In genomic region chr1:121430938-121431928, GRCm38 (mm10) we compare ENCODE assay signal across 8 mouse cellular contexts. TPM values are rescaled to one million over a fixed set of nuclear protein-coding genes. Genes with fewer than 3 reads are reported as not detected.
A peak's percentile ranks its signal among the peaks of the same experiment; 100 is the strongest.
DNase-seq lines count a peak whose midpoint lies in the region; ATAC-seq and TF ChIP-seq lines count a peak whose summit lies in the region.

Gene Ccdc93, plus strand, starts transcription at chr1:121431049.

- WGBS in forebrain, embryonic 12.5 days, result under 1% methylated on average over 47 of the region's 47 CpGs
- 1% methylated on average over 47 of the region's 47 CpGs for WGBS in heart, postnatal 0 days
- under 1% methylated on average over 47 of the region's 47 CpGs for WGBS in liver, embryonic 16.5 days (ENCODE audit: insufficient replicate concordance)
- 1% methylated on average over 44 of the region's 47 CpGs for WGBS in neural tube, embryonic 13.5 days

- no peak within 1 kb of the TSS for H3K27ac ChIP-seq in forebrain, embryonic 12.5 days
- H3K27ac ChIP-seq in heart, postnatal 0 days (ENCODE audit: low read depth), result peak within 1 kb of the TSS; percentile 71
- H3K27ac ChIP-seq in liver, embryonic 16.5 days (ENCODE audit: low read length), result peak within 1 kb of the TSS; percentile 66
- no peak within 1 kb of the TSS for H3K27ac ChIP-seq in neural tube, embryonic 13.5 days (replicated peaks)
- 0 out of 2 replicates have a peak within 1 kb of the TSS, but pooled peaks have one; percentile 44 for H3K27ac ChIP-seq in testis, adult 2 months (ENCODE audit: control insufficient read depth, insufficient read depth, low read depth, low read length)

- peak within 1 kb of the TSS; percentile 85 for H3K4me3 ChIP-seq in E14TG2a.4 (replicated peaks; ENCODE audit: low read length)
- H3K4me3 ChIP-seq in forebrain, embryonic 12.5 days (replicated peaks), result peak within 1 kb of the TSS; percentile 83
- peak within 1 kb of the TSS; percentile 94 for H3K4me3 ChIP-seq in heart, postnatal 0 days (ENCODE audit: low read depth, low read length)
- peak within 1 kb of the TSS; percentile 80 for H3K4me3 ChIP-seq in liver, embryonic 16.5 days (ENCODE audit: low read depth, low read length)
- peak within 1 kb of the TSS; percentile 89 for H3K4me3 ChIP-seq in neural tube, embryonic 13.5 days
- peak within 1 kb of the TSS; percentile 84 for H3K4me3 ChIP-seq in testis, adult 2 months (ENCODE audit: control insufficient read depth, low read depth, low read length)

- peaks cover 20% of the 10 kb centered on the region for H3K27me3 ChIP-seq in E14TG2a.4 (ENCODE audit: insufficient read depth, low read length)
- no peaks in the 10 kb centered on the region for H3K27me3 ChIP-seq in forebrain, embryonic 12.5 days
- H3K27me3 ChIP-seq in heart, postnatal 0 days (ENCODE audit: control insufficient read depth, insufficient read depth, low read length), result no peaks in the 10 kb centered on the region
- no peaks in the 10 kb centered on the region for H3K27me3 ChIP-seq in liver, embryonic 16.5 days (ENCODE audit: control insufficient read depth, insufficient read depth, low read depth, low read length)
- H3K27me3 ChIP-seq in neural tube, embryonic 13.5 days, result no peaks in the 10 kb centered on the region
- H3K27me3 ChIP-seq in testis, adult 2 months (ENCODE audit: control insufficient read depth, insufficient read depth, low read length), result no peaks in the 10 kb centered on the region

- peaks cover 6% of the 10 kb centered on the region; the same call in 1 of the 2 replicates for H3K36me3 ChIP-seq in E14TG2a.4 (ENCODE audit: insufficient read depth, low read length)
- H3K36me3 ChIP-seq in forebrain, embryonic 12.5 days (replicated peaks), result peaks cover 8% of the 10 kb centered on the region
- H3K36me3 ChIP-seq in heart, postnatal 0 days (replicated peaks; ENCODE audit: control insufficient read depth, insufficient read depth, low read length), result peaks cover 8% of the 10 kb centered on the region
- no peaks in the 10 kb centered on the region for H3K36me3 ChIP-seq in liver, embryonic 16.5 days (ENCODE audit: control insufficient read depth, insufficient read depth)
- peaks cover 11% of the 10 kb centered on the region for H3K36me3 ChIP-seq in neural tube, embryonic 13.5 days
- H3K36me3 ChIP-seq in testis, adult 2 months (ENCODE audit: control insufficient read depth, insufficient read depth, low read length), result no peaks in the 10 kb centered on the region

- peak within 1 kb of the TSS; percentile 97 for H3K4me2 ChIP-seq in forebrain, embryonic 12.5 days
- peak within 1 kb of the TSS; percentile 99 for H3K4me2 ChIP-seq in heart, postnatal 0 days (ENCODE audit: low read depth, low read length)
- peak within 1 kb of the TSS; percentile 78 for H3K4me2 ChIP-seq in liver, embryonic 16.5 days (ENCODE audit: low read depth, low read length)
- H3K4me2 ChIP-seq in neural tube, embryonic 13.5 days, result peak within 1 kb of the TSS; percentile 98

- no peak for TF ChIP-seq CTCF in E14TG2a.4 (conservative IDR thresholded peaks at IDR 0.05; ENCODE audit: low read length)
- TF ChIP-seq CTCF in heart, postnatal 0 days (IDR thresholded peaks at IDR 0.05; ENCODE audit: low read depth), result no peak
- TF ChIP-seq CTCF in testis, adult 2 months (IDR thresholded peaks at IDR 0.05; ENCODE audit: control insufficient read depth, insufficient read depth, insufficient replicate concordance, low read depth, low read length), result no peak

- TF ChIP-seq POLR2A in testis, adult 2 months (IDR thresholded peaks at IDR 0.05; ENCODE audit: control insufficient read depth, low read depth, low read length), result peak; percentile 90

- peak; percentile 95 for DNase-seq in c-Kit-positive CD71-positive TER-119-positive erythroid progenitor cells, embryonic 14.5 days (ENCODE audit: low spot score)
- peak; percentile 97 for DNase-seq in heart, postnatal 0 days (ENCODE audit: low spot score)
- DNase-seq in kidney, postnatal 4 days, result peak; percentile 99 to 100

- ATAC-seq in forebrain, embryonic 12.5 days (ENCODE audit: low FRiP score), result peak; percentile 95
- peak; percentile 94 for ATAC-seq in heart, postnatal 0 days (ENCODE audit: insufficient read depth, low read depth)
- peak; percentile 92 for ATAC-seq in liver, embryonic 16.5 days (ENCODE audit: low read depth)
- ATAC-seq in neural tube, embryonic 13.5 days (ENCODE audit: low read depth), result peak; percentile 93

- no peaks in the 10 kb centered on the region for H3K9me3 ChIP-seq in E14TG2a.4 (ENCODE audit: low read length)
- H3K9me3 ChIP-seq in forebrain, embryonic 12.5 days, result no peaks in the 10 kb centered on the region
- no peaks in the 10 kb centered on the region for H3K9me3 ChIP-seq in heart, postnatal 0 days (replicated peaks; ENCODE audit: control insufficient read depth, low read length)
- H3K9me3 ChIP-seq in liver, embryonic 16.5 days (replicated peaks; ENCODE audit: control insufficient read depth, low read length), result no peaks in the 10 kb centered on the region
- H3K9me3 ChIP-seq in neural tube, embryonic 13.5 days, result no peaks in the 10 kb centered on the region

- TF ChIP-seq EP300 in heart, postnatal 0 days (IDR thresholded peaks at IDR 0.05; ENCODE audit: low read depth), result no peak

- peaks cover 12% of the 10 kb centered on the region for H3K4me1 ChIP-seq in E14TG2a.4 (replicated peaks; ENCODE audit: low read depth, low read length)
- H3K4me1 ChIP-seq in forebrain, embryonic 12.5 days, result peaks cover 15% of the 10 kb centered on the region
- H3K4me1 ChIP-seq in heart, postnatal 0 days (ENCODE audit: control insufficient read depth, insufficient read depth), result peaks cover 5% of the 10 kb centered on the region; the same call in 1 of the 2 replicates
- H3K4me1 ChIP-seq in liver, embryonic 16.5 days (ENCODE audit: control insufficient read depth, low read depth, low read length), result peaks cover 5% of the 10 kb centered on the region
- peaks cover 25% of the 10 kb centered on the region for H3K4me1 ChIP-seq in neural tube, embryonic 13.5 days (replicated peaks)
- H3K4me1 ChIP-seq in testis, adult 2 months (ENCODE audit: control insufficient read depth, insufficient read depth, low read length), result peaks cover 11% of the 10 kb centered on the region

- peak within 1 kb of the TSS; percentile 87 for H3K9ac ChIP-seq in forebrain, embryonic 12.5 days
- H3K9ac ChIP-seq in heart, postnatal 0 days (replicated peaks; ENCODE audit: low read depth, low read length), result peak within 1 kb of the TSS; percentile 80
- H3K9ac ChIP-seq in liver, embryonic 16.5 days (ENCODE audit: low read depth, low read length), result peak within 1 kb of the TSS; percentile 85
- H3K9ac ChIP-seq in neural tube, embryonic 13.5 days, result peak within 1 kb of the TSS; percentile 91

RNA-seq across cellular contexts. Expression of gene Ccdc93, which starts in this region (rescaled TPM):
- polyA plus RNA-seq in forebrain, embryonic 12.5 days (2016; fragmentation: Nextera tagmentation; extraction: Ambion mirVana), result 11.0 and 11.4 TPM in 2 replicates
- 3.9 and 4.9 TPM in 2 replicates for total RNA-seq in heart, postnatal 0 days (2014; rRNA removed; ENCODE audit: low replicate concordance)
- polyA plus RNA-seq in heart, postnatal 0 days (2015; fragmentation: Nextera tagmentation; extraction: Ambion mirVana), result 4.5 and 4.7 TPM in 2 replicates
- 2.8 and 3.6 TPM in 2 replicates for polyA plus RNA-seq in liver, embryonic 16.5 days (2015; fragmentation: Nextera tagmentation; extraction: Ambion mirVana)
- polyA plus RNA-seq in neural tube, embryonic 13.5 days (2015; fragmentation: Nextera tagmentation; extraction: Ambion mirVana), result 9.3 and 11.6 TPM in 2 replicates
- polyA plus RNA-seq in testis, adult 2 months (2012; rRNA removed), result 5.2 and 5.8 TPM in 2 replicates

Comparison
In these comparisons a context has a peak if more than half of its experiments do, and no peak if none do; other contexts are left out.
1. H3K27ac ChIP-seq: peak in heart, postnatal 0 days (single experiment), liver, embryonic 16.5 days (single experiment) and testis, adult 2 months (single experiment); none in forebrain, embryonic 12.5 days (single experiment) and neural tube, embryonic 13.5 days (single experiment).
2. Peak in every context shown above with its lines, with median percentiles within 50 percentile points of each other: H3K4me3 ChIP-seq, DNase-seq, ATAC-seq, H3K4me2 ChIP-seq and H3K9ac ChIP-seq.